Mouse (Mus musculus) embryonic facial prominence, embryonic 15.5 days (tissue): ENCODE results near the gene Fam20a. TPM values are rescaled to one million over a fixed set of nuclear protein-coding genes. Genes with fewer than 3 reads are reported as not detected.

Experiments used
- ATAC-seq: fragments of 200-750 bp; cut with Nextera tagmentation; 2 replicates; pipeline ENCODE4 v1.8.0; 2017; ENCODE audit warnings: low read depth, moderate TSS enrichment; ENCODE audit not compliant: insufficient number of reproducible peaks, low FRiP score, low TSS enrichment
- H3K27ac ChIP-seq: fragments of 300-500 bp; sonication (generic); replicated peaks from 2 replicates; pipeline ENCODE4 v1.5.1; 2015; ENCODE audit warnings: mild to moderate bottlenecking, inconsistent platforms
- H3K27me3 ChIP-seq: fragments of 300-500 bp; sonication (generic); 2 replicates; pipeline ENCODE4 v1.6.1; 2015; ENCODE audit warnings: inconsistent platforms
- H3K36me3 ChIP-seq: fragments of 300-500 bp; sonication (generic); 2 replicates; pipeline ENCODE4 v1.6.1; 2015; ENCODE audit warnings: mild to moderate bottlenecking, inconsistent platforms
- H3K4me1 ChIP-seq: fragments of 300-500 bp; sonication (generic); 2 replicates; pipeline ENCODE4 v1.6.1; 2015; ENCODE audit warnings: inconsistent platforms
- H3K4me2 ChIP-seq: fragments of 300-500 bp; sonication (generic); replicated peaks from 2 replicates; pipeline ENCODE4 v1.6.1; 2015; ENCODE audit warnings: mild to moderate bottlenecking, inconsistent platforms
- H3K4me3 ChIP-seq: fragments of 300-500 bp; sonication (generic); replicated peaks from 2 replicates; pipeline ENCODE4 v1.5.1; 2015; ENCODE audit warnings: mild to moderate bottlenecking, inconsistent platforms
- H3K9ac ChIP-seq: fragments of 300-500 bp; sonication (generic); 2 replicates; pipeline ENCODE4 v1.6.1; 2015; ENCODE audit warnings: inconsistent platforms
- H3K9me3 ChIP-seq: fragments of 300-500 bp; sonication (generic); replicated peaks from 2 replicates; pipeline ENCODE4 v1.6.1; 2016; ENCODE audit warnings: inconsistent platforms
- WGBS: fragments of 180-500 bp; shearing (Covaris S2); methylation state at CpG from one replicate; pipeline ENCODE4 v1.1.7; 2015; 5-methylcytosine and 5-hydroxymethylcytosine counted together
- polyA plus RNA-seq: library from polyadenylated mRNA; unstranded; fragments of >200 nt; fragmentation: Nextera tagmentation; extraction: Ambion mirVana; gene quantifications from 2 replicates; pipeline ENCODE4 v1.2.1, GENCODE M21; 2015

The Fam20a gene
- polyA plus RNA-seq, 1 experiment from 2014 or later = 7.6 TPM

DNA sequence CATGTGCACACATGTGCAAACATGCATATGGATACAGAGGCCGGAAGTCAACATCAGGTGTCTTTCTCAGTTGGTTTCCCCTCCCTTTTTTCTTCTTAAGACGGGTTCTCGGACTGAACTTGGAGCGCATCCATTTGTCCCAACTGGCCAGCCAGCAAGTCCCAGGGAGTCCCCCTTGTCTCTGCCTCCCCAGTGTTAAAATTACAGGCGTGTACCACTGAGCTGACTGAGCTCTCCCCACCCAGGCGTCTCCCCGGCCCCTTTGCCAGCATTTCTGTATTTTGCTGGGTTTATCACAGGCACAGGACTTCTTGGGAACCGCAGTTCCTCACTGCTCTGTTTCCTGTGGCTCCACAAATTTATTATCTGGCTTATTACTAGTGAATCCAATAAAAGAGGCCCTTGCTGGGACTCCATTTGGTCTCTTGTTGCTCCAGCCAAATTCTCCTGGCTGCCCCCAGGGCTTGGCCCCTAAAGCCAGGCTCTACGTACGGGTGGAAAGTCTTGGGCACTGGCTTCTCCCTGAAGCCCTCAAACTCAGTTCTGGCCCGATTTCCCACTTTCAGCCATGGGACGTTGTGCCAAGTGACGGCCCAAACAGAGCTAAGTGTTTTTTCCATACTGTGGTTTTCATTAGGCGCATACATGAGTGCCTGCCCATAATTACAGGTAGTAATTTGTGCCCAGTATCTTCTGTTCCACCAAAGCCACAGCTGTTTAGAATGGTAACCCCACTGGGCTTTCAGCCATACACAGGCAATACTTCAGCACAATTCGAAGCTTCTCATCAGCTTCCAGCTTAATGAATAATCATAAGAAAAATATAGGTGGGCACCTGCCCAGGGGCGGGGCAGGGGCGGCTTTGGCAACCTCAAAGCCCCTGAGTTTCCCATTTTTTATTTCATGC is 7.5 kb downstream of the Fam20a start:
- Histone ChIP-seq H3K4me3 (no peak overlapping the region), H3K4me2 (no peak overlapping the region), H3K9ac (no peak overlapping the region), H3K9me3 (no peaks in the 10 kb centered on the region), H3K27ac (no peak overlapping the region), H3K27me3 (no peaks in the 10 kb centered on the region), H3K4me1 (peaks cover 23% of the 10 kb centered on the region), H3K36me3 (no peaks in the 10 kb centered on the region)
- WGBS = 54% methylated on average over 17 of the region's 17 CpGs
- ATAC-seq = peak; percentile 77

DNA sequence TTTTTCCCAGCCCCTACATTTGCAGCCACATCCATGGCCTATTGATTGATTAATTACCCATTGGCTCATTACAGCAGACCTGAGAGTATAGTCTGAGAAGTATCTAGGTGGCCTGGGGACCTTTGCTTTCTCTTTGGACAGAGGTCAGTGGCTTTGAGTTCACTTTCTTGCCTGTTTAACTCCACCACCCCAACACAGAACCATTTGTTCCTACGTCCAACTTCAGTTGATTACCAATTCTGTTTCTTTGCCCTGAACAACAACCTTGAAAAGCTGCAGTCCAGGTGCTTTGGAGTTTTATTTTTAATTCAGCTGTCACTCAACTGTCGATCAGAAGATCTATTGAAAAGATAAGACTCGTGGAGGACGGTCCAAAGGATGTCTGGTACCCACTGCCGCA is 12.6 kb downstream of the Fam20a start:
- no peak for ATAC-seq
- Histone ChIP-seq H3K27me3 (no peaks in the 10 kb centered on the region), H3K9me3 (no peaks in the 10 kb centered on the region), H3K27ac (no peak overlapping the region), H3K9ac (no peak overlapping the region), H3K36me3 (no peaks in the 10 kb centered on the region), H3K4me3 (no peak overlapping the region), H3K4me2 (no peak overlapping the region), H3K4me1 (peaks cover 4% of the 10 kb centered on the region; the same call in 1 of the 2 replicates)
- 81% methylated on average over 5 of the region's 5 CpGs for WGBS

DNA sequence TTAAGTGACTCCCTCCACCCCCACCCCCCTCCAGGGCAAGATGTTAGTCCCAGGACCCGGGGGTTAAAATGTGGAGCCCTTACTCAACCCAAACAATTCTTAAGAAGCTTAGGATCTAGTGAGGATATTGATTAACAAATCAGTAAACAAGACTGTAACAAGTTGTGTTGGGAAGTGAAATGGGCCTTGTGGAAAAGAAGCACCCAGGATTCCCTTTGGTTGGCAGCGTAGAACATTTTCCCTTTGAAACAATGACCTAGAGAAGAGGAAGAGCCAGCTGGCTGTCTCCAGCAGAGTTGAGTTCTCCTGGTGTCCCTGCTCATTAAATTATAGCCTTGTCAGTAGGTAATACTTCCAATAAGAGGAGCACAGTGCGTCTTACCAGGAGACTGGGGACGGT is 13.3 kb downstream of the Fam20a start:
- H3K4me2 ChIP-seq = no peak overlapping the region
- ATAC-seq = no peak
- H3K4me3 ChIP-seq = no peak overlapping the region
- H3K27me3 ChIP-seq = no peaks in the 10 kb centered on the region
- no peaks in the 10 kb centered on the region; the same call in 1 of the 2 replicates for H3K4me1 ChIP-seq
- no peaks in the 10 kb centered on the region for H3K9me3 ChIP-seq
- no peak overlapping the region for H3K9ac ChIP-seq
- WGBS = 95% methylated on average over 4 of the region's 4 CpGs
- no peaks in the 10 kb centered on the region for H3K36me3 ChIP-seq
- no peak overlapping the region for H3K27ac ChIP-seq

DNA sequence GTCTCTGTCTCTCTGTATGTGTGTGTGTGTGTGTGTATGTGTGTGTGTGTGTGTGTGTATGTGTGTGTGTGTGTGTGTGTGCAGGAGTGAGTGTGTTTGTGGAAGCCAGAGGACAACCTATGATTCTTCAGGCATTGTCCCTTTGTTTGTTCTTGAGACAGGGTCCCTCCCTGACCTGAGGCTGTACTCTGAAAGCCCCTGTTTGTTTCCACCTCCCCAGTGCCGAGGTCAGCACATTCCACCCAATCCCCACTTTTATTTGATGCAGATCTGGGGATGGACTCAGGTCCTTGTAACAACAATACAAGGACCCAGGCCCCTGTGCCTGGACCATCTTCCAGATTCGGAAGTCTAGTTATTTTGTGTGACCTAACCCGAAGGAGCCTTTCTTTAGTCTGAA is 14.6 kb downstream of the Fam20a start:
- ATAC-seq = no peak
- H3K4me3 ChIP-seq = no peak overlapping the region
- no peak overlapping the region for H3K4me2 ChIP-seq
- H3K27ac ChIP-seq = no peak overlapping the region
- H3K9me3 ChIP-seq = no peaks in the 10 kb centered on the region
- no peaks in the 10 kb centered on the region for H3K27me3 ChIP-seq
- H3K4me1 ChIP-seq = peaks cover 4% of the 10 kb centered on the region
- no peaks in the 10 kb centered on the region for H3K36me3 ChIP-seq
- WGBS = 61% methylated on average over 3 of the region's 3 CpGs
- no peak overlapping the region for H3K9ac ChIP-seq

DNA sequence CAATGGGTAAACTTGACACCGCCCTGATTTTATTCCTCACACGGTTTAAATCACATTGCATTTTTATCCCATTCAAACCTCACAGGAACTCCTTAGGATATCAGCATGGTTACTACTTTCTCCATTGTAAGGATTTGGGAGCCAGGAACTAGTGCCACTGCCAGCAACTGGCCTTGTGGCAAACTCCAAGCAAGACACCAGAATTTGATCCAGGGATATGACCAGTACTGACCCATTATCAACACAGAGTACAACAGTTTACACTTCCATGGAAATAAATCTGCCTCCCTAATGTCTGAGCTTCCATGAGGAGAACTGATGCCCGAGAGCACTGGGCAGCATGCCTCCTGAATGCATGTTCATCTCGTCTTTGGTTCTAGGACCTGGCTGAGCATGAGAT is 15.5 kb downstream of the Fam20a start:
- H3K9me3 ChIP-seq = no peaks in the 10 kb centered on the region
- no peak for ATAC-seq
- H3K4me3 ChIP-seq = no peak overlapping the region
- H3K27ac ChIP-seq = no peak overlapping the region
- H3K9ac ChIP-seq = no peak overlapping the region
- H3K36me3 ChIP-seq = no peaks in the 10 kb centered on the region
- H3K27me3 ChIP-seq = no peaks in the 10 kb centered on the region
- H3K4me2 ChIP-seq = no peak overlapping the region
- WGBS = 76% methylated on average over 4 of the region's 4 CpGs
- peaks cover 6% of the 10 kb centered on the region for H3K4me1 ChIP-seq

DNA sequence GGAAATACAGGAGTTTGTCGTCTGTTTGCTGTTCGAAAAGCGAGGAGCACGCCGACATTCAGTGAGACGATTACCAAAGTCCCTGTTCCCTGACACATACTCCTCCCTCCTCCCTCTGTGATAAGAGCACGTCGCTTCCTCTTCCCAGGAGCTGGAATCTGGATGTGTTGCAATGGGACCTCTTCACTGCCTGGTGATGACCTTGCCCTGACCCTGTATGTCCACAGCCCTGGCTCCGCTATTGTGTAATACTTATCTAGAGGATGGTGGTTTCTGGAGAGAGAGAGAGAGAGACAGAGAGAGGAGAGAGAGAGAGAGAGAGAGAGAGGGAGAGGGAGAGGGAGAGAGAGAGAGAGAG is 16.0 kb downstream of the Fam20a start:
- Histone ChIP-seq H3K36me3 (no peaks in the 10 kb centered on the region), H3K4me3 (no peak overlapping the region), H3K9me3 (no peaks in the 10 kb centered on the region), H3K4me2 (no peak overlapping the region), H3K27me3 (no peaks in the 10 kb centered on the region), H3K4me1 (peaks cover 6% of the 10 kb centered on the region), H3K9ac (no peak overlapping the region), H3K27ac (no peak overlapping the region)
- no peak for ATAC-seq
- 69% methylated on average over 9 of the region's 9 CpGs for WGBS

DNA sequence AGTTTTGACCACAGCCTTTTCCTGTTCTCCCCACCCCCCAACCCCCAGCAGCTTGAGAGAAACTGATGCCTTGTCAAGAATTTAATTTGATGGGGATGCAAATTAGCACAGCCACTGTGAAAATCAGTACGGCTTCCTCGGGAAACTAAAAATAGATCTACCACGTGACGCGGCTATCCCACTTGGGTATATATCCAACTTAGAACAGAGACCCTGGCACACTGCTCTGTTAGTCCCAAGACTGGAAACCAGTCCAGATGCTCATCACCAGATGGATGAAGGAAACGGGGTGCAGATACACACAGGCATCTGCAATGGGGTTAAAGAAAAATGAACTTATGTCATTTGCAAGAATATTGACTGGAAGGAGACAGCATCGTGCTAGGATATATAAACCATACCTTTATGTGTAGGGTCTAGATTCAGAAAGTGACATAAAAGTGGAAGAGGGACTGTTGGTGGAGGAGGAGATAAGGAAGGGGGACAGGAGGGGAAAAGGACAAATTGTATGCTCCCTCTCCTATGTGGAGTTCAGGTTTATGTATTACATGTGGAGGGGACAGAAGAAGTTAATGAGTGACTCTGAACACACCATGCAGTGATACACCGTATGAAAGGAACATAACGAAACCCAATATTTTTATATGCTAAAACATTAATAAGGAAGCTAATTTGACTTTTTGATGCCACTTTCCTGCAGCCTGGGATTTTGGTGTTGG is 16.6 kb downstream of the Fam20a start:
- no peak for ATAC-seq
- Histone ChIP-seq H3K36me3 (no peaks in the 10 kb centered on the region), H3K27ac (no peak overlapping the region), H3K4me1 (peaks cover 6% of the 10 kb centered on the region), H3K9me3 (no peaks in the 10 kb centered on the region), H3K4me3 (no peak overlapping the region), H3K4me2 (no peak overlapping the region), H3K9ac (no peak overlapping the region), H3K27me3 (no peaks in the 10 kb centered on the region)
- WGBS = 65% methylated on average over 9 of the region's 9 CpGs

DNA sequence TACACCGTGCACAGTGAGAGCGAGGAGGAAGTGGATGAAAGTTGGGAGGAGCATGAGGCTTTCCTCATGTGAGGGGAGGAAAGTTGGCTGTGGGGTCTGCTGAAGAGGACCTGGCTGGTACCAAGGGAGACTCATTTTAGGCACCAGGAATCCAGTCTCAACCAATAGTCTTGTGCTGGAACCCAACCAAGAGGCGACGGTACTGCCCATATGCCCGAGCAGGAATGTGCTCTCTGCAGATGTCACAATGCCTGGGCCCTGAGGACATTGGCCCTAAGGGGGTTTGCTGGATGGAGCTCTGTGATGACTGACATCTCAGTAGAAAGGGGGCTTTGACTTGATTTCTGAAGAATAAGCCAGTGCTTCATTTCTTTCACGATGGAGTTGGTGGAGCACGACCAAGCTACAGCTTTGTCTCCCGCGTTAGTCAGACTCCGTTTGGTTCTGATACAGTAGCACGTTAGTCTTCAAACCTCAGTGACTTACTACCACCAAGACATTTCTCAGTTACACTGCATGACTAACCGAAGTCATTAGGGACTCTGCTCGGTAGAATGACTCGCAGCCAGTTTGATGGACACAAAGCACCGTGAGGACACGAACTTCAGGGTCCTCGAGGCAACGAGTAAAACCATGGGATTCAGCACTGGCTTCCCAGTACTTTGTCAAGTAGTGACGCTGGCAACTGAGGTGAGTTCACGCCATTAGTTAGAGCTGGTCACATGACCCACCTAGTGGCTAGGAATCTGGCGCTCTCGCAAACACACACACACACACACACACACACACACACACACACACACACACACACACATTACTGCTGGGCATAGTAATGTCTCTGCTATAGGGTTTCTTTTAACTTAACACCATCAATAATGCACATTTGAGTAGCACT is 17.5 kb downstream of the Fam20a start:
- ATAC-seq = no peak
- WGBS = 82% methylated on average over 22 of the region's 22 CpGs

DNA sequence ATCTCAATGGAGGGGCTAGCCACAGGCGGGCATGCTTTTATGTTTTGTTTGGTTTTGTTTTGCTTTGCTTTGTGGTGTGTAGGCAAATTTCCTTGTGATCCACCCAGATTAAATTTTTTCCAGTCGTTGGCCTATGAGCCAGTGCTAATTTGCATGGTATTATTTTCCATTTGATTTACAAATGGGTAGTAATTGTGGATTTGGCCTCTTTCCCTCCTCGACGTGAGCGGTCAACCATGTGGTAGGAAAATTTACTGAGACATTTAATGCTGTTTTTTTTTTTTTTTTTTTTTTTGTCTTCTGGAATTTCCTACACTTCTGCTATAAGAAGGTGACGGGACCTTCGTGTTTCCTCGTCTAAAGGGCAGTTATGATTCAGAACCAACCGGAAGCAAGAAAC is 18.2 kb downstream of the Fam20a start:
- 0 out of 2 replicates have a peak overlapping the region, but pooled peaks have one; percentile 18 for H3K27ac ChIP-seq
- peaks cover 6% of the 10 kb centered on the region for H3K4me1 ChIP-seq
- WGBS = 60% methylated on average over 9 of the region's 9 CpGs
- H3K4me2 ChIP-seq = no peak overlapping the region
- no peak overlapping the region for H3K9ac ChIP-seq
- no peaks in the 10 kb centered on the region for H3K9me3 ChIP-seq
- H3K36me3 ChIP-seq = no peaks in the 10 kb centered on the region
- ATAC-seq = no peak
- no peak overlapping the region for H3K4me3 ChIP-seq
- H3K27me3 ChIP-seq = no peaks in the 10 kb centered on the region

More for the DNA sequence above, 17.5 kb downstream of the Fam20a start:
- Histone ChIP-seq H3K27ac (0 out of 2 replicates have a peak overlapping the region, but pooled peaks have one; percentile 18), H3K36me3 (no peaks in the 10 kb centered on the region), H3K9ac (no peak overlapping the region), H3K9me3 (no peaks in the 10 kb centered on the region), H3K4me3 (no peak overlapping the region), H3K4me2 (no peak overlapping the region), H3K27me3 (no peaks in the 10 kb centered on the region), H3K4me1 (peaks cover 6% of the 10 kb centered on the region)

DNA sequence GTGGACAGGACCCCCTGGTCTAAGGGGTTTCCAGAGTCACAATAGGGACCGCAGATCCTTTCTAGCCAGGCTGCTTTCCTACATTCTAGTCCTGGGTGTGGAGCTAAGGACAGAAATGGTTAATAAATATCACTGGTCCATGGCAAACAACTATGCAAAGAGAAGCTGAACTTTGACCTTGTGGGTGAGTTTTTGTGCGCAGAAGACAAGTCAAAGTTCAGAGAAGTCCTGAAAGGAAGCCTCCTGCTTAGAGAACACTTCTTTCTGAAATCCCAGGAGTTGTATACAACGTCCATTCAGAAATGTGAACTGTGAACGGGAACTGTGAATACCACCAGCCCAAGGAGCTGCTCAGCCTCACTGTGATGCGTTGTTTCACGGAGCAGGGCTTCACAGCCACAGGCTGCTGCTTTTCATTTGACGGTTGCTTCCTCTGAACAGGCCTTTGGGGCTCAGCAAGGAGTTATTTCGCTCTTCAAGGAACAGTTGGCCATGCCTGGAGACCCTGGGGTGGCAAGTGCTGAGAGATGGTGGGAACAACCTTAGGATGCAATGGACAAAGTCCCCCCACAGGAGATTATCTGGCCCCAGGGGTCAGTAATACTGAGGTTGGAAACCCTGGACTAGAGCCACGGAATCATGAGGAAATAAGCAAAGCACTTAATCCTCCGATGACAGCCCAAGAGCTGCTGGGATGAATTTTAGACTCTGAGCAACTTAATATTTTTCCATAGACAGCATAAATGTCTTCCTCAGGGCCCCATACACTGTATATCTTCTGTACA is 19.9 kb downstream of the Fam20a start:
- Histone ChIP-seq H3K9ac (no peak overlapping the region), H3K4me2 (no peak overlapping the region), H3K9me3 (no peaks in the 10 kb centered on the region), H3K36me3 (no peaks in the 10 kb centered on the region), H3K4me1 (peaks cover 6% of the 10 kb centered on the region), H3K27ac (no peak overlapping the region), H3K27me3 (no peaks in the 10 kb centered on the region), H3K4me3 (no peak overlapping the region)
- no peak for ATAC-seq
- 46% methylated on average over 10 of the region's 10 CpGs for WGBS
